Mouse (Mus musculus) heart, postnatal 0 days (tissue): ENCODE results near the gene Tars2.
"Not testable (repeated sequence)": the region's sequence is repeated elsewhere in the genome, so short reads cannot be mapped to it uniquely, and the experiment has no call there.

Experiments used
- CTCF ChIP-seq: IDR thresholded peaks from 2 replicates; pipeline ENCODE4 v1.5.1; 2016; ENCODE audit warnings: antibody characterized with exemption, control low read depth, low read depth
- EP300 ChIP-seq: IDR thresholded peaks from 2 replicates; pipeline ENCODE4 v1.6.1; 2016; ENCODE audit warnings: antibody characterized with exemption, low read depth

DNA sequence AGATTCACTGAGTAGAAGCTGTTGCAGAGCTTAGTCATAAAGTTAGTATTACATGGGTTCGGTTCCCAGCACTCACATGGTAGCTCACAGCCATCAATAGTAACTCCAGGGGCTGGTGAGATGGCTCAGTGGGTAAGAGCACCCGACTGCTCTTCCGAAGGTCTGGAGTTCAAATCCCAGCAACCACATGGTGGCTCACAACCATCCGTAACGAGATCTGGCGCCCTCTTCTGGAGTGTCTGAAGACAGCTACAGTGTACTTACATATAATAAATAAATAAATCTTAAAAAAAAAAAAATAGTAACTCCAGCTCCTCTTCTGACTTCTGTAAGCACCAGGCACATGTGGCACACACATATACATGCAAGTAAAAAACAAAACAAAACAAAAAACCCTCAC, 47.6 kb upstream of the Tars2 start:
- not testable (repeated sequence) for TF ChIP-seq EP300, CTCF
